Mouse (Mus musculus): Measurements from ENCODE around the gene Pros1. TPM values are rescaled to one million over a fixed set of nuclear protein-coding genes. Genes with fewer than 3 reads are reported as not detected.

Pros1 gene
- not detected for total RNA-seq (2023)

GRCm38 (mm10) chr16:62854191-62855068, at the start of gene Pros1:
Gene Pros1 (plus strand): TSS chr16:62854307.

DNA sequence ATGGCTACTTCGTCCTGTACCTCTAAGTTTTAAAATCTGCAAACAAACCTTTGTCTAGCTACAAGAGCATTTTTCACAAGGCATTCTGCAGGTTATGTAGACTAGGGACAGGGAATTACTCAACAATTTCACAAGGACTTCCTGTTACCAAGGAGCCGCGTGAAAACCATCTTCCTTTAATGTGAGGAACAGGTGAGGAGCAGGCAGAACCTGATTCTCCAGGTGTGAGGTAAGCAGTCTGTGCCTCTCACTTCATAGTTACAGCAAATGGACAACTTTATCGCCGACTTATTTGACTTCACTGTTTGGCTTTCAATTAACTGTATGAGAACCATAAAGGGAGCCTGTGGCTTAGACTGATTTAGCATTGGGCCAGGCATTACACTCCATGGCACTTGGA, 39.6 kb upstream of the Pros1 start, which contains the start of gene Stx19:
Gene Stx19, plus strand, starts transcription at position 186 of the 400 bp plus-strand sequence.

GRCm38 (mm10) chr16:62846498-62847312, 7.4 kb upstream of the Pros1 start, which contains the start of gene Arl13b:
Gene Arl13b (minus strand): TSS chr16:62847040.

Other genes with a start within 250 kb of the Pros1 start
- gene Nsun3, start 67.5 kb upstream of the Pros1 start, total RNA-seq (2023): 14.5 TPM
- not detected for gene Stx19, start 39.6 kb upstream of the Pros1 start, total RNA-seq (2023)
- gene Arl13b, start 7.3 kb upstream of the Pros1 start, total RNA-seq (2023): 16.8 TPM